1 mouse cellular context compared by ENCODE assay signal in genomic region chr13:119955567-119955966, GRCm38 (mm10). TPM values are rescaled to one million over a fixed set of nuclear protein-coding genes. Genes with fewer than 3 reads are reported as not detected.
"Had no signal": no experiment of that assay in that cellular context is flagged by ENCODE, and none has a peak within 500 bp of the region (broad histone marks: within the 10 kb centered on the region; RNA-seq: fewer than 3 reads in every experiment).

No protein-coding gene starts in this region.

RNA-seq across cellular contexts. Expression of gene B020031M17Rik, which starts 5.0 kb away (rescaled TPM):
- total RNA-seq: neutrophil, adult 5-6 weeks had no signal

RNA-seq across cellular contexts. Expression of gene Gm21761, which starts 26.5 kb away (rescaled TPM):
- total RNA-seq: neutrophil, adult 5-6 weeks had no signal
